Mouse (Mus musculus) adrenal gland, adult 18-20 months (tissue): ENCODE results near the gene Timm22. TPM values are rescaled to one million over a fixed set of nuclear protein-coding genes. Genes with fewer than 3 reads are reported as not detected.

ENCODE experiments used
- total RNA-seq, 2 experiments: library from RNA; stranded (reverse); gene quantifications; 1 replicate in 1 of 2; 2 replicates in 1 of 2; pipeline ENCODE4 v1.2.3; 2021

Timm22 gene
- total RNA-seq, 2 experiments from 2014 or later, result 35.7 to 51.2 TPM

Other genes with a start within 250 kb of the Timm22 start
- gene Vps53, start 227.3 kb upstream of the Timm22 start, total RNA-seq, result 10 to 100 TPM; 44.7 to 49.4 TPM
- 1 to 10 TPM; 3.9 to 5.8 TPM for gene Fam57a, start 227.3 kb upstream of the Timm22 start, total RNA-seq
- gene Dbil5, start 189.3 kb upstream of the Timm22 start, total RNA-seq, result under 1 TPM in 1 of 2 experiments, not detected in 1; 0.60 TPM
- 1 to 10 TPM; 5.1 to 8.9 TPM for gene Gemin4, start 189.3 kb upstream of the Timm22 start, total RNA-seq
- 10 to 100 TPM; 19.2 to 21.2 TPM for gene Mrm3, start 163.2 kb upstream of the Timm22 start, total RNA-seq
- gene Glod4, start 163.2 kb upstream of the Timm22 start, total RNA-seq, result 100 to 1,000 TPM in 1 of 2 experiments, 10 to 100 TPM in 1; 75.0 to 108 TPM
- 10 to 100 TPM; 20.4 to 34.1 TPM for gene Nxn, start 7.8 kb upstream of the Timm22 start, total RNA-seq
- 10 to 100 TPM; 55.4 to 56.2 TPM for gene Abr, start 215.4 kb downstream of the Timm22 start, total RNA-seq